Mouse (Mus musculus): ENCODE results near the gene Isyna1. TPM values are rescaled to one million over a fixed set of nuclear protein-coding genes. Genes with fewer than 3 reads are reported as not detected.
A peak's percentile ranks its signal among the peaks of the same experiment; 100 is the strongest.

The Isyna1 gene
- polyA plus RNA-seq, 1 experiment: not detected

GRCm38 (mm10) chr8:70606780-70607602 is 12.8 kb downstream of the Isyna1 start:
- Histone ChIP-seq H3K4me1 (ENCODE audit: control insufficient read depth, insufficient read depth, low read length) (peaks cover 79% of the 10 kb centered on the region), H3K27ac (ENCODE audit: insufficient read depth, low read depth, low read length) (peak overlapping the region; percentile 85; the same call in 1 of the 2 replicates), H3K4me3 (ENCODE audit: insufficient read depth, low read depth, low read length) (peak overlapping the region; percentile 87)
- TF ChIP-seq CTCF (IDR thresholded peaks at IDR 0.05; ENCODE audit: insufficient read depth, low read depth, low read length): peak; percentile 29; the same call in 1 of the 2 replicates
- no peak for TF ChIP-seq POLR2A (IDR thresholded peaks at IDR 0.05; ENCODE audit: insufficient read depth, low read depth, low read length)
- 60% methylated on average over 18 of the region's 18 CpGs for WGBS

- TF ChIP-seq POLR2A (IDR thresholded peaks at IDR 0.05; ENCODE audit: insufficient read depth, low read depth, low read length) (no peak), CTCF (IDR thresholded peaks at IDR 0.05; ENCODE audit: insufficient read depth, low read depth, low read length) (no peak)
- peak overlapping the region; percentile 85 for H3K27ac ChIP-seq (ENCODE audit: insufficient read depth, low read depth, low read length)
- WGBS: 17% methylated on average over 6 of the region's 6 CpGs
- H3K4me1 ChIP-seq (ENCODE audit: control insufficient read depth, insufficient read depth, low read length): peaks cover 73% of the 10 kb centered on the region
- H3K4me3 ChIP-seq (ENCODE audit: insufficient read depth, low read depth, low read length): peak overlapping the region; percentile 87
These were observed 13.4 kb downstream of the Isyna1 start for GRCm38 (mm10) chr8:70607603-70607897.

- Histone ChIP-seq H3K4me3 (ENCODE audit: insufficient read depth, low read depth, low read length) (peak overlapping the region; percentile 87), H3K4me1 (ENCODE audit: control insufficient read depth, insufficient read depth, low read length) (peaks cover 72% of the 10 kb centered on the region), H3K27ac (ENCODE audit: insufficient read depth, low read depth, low read length) (peak overlapping the region; percentile 85)
- WGBS: under 1% methylated on average over 84 of the region's 84 CpGs
- TF ChIP-seq POLR2A (IDR thresholded peaks at IDR 0.05; ENCODE audit: insufficient read depth, low read depth, low read length) (peak; percentile 95; the same call in 1 of the 2 replicates), CTCF (IDR thresholded peaks at IDR 0.05; ENCODE audit: insufficient read depth, low read depth, low read length) (no peak)
These were observed 13.9 kb downstream of the Isyna1 start for GRCm38 (mm10) chr8:70607898-70608748.

- 5% methylated on average over 26 of the region's 26 CpGs for WGBS
- Histone ChIP-seq H3K4me3 (ENCODE audit: insufficient read depth, low read depth, low read length) (peak within 1 kb of the TSS; percentile 87), H3K4me1 (ENCODE audit: control insufficient read depth, insufficient read depth, low read length) (peaks cover 72% of the 10 kb centered on the region), H3K27ac (ENCODE audit: insufficient read depth, low read depth, low read length) (peak within 1 kb of the TSS; percentile 93)
- no peak for TF ChIP-seq CTCF (IDR thresholded peaks at IDR 0.05; ENCODE audit: insufficient read depth, low read depth, low read length)
- TF ChIP-seq POLR2A (IDR thresholded peaks at IDR 0.05; ENCODE audit: insufficient read depth, low read depth, low read length): no peak
These were observed 14.7 kb downstream of the Isyna1 start, which contains the start of gene Ssbp4 for GRCm38 (mm10) chr8:70608749-70609367. TSS of gene Ssbp4 (minus strand) at chr8:70608872.

GRCm38 (mm10) chr8:70609368-70609848 is 15.2 kb downstream of the Isyna1 start:
- Histone ChIP-seq H3K4me3 (ENCODE audit: insufficient read depth, low read depth, low read length) (peak overlapping the region; percentile 44), H3K4me1 (ENCODE audit: control insufficient read depth, insufficient read depth, low read length) (peaks cover 67% of the 10 kb centered on the region), H3K27ac (ENCODE audit: insufficient read depth, low read depth, low read length) (peak overlapping the region; percentile 93)
- under 1% methylated on average over 36 of the region's 39 CpGs for WGBS
- no peak for TF ChIP-seq CTCF (IDR thresholded peaks at IDR 0.05; ENCODE audit: insufficient read depth, low read depth, low read length)
- TF ChIP-seq POLR2A (IDR thresholded peaks at IDR 0.05; ENCODE audit: insufficient read depth, low read depth, low read length): no peak

GRCm38 (mm10) chr8:70609849-70610795 is 15.9 kb downstream of the Isyna1 start:
- TF ChIP-seq CTCF (IDR thresholded peaks at IDR 0.05; ENCODE audit: insufficient read depth, low read depth, low read length) (no peak), POLR2A (IDR thresholded peaks at IDR 0.05; ENCODE audit: insufficient read depth, low read depth, low read length) (0 out of 2 replicates have a peak, but pooled peaks have one; percentile 17)
- under 1% methylated on average over 44 of the region's 45 CpGs for WGBS
- peaks cover 60% of the 10 kb centered on the region for H3K4me1 ChIP-seq (ENCODE audit: control insufficient read depth, insufficient read depth, low read length)
- peak overlapping the region; percentile 44 for H3K4me3 ChIP-seq (ENCODE audit: insufficient read depth, low read depth, low read length)
- H3K27ac ChIP-seq (ENCODE audit: insufficient read depth, low read depth, low read length): peak overlapping the region; percentile 93

GRCm38 (mm10) chr8:70610796-70611771 is 16.9 kb downstream of the Isyna1 start:
- TF ChIP-seq CTCF (IDR thresholded peaks at IDR 0.05; ENCODE audit: insufficient read depth, low read depth, low read length) (peak; percentile 82), POLR2A (IDR thresholded peaks at IDR 0.05; ENCODE audit: insufficient read depth, low read depth, low read length) (no peak)
- H3K27ac ChIP-seq (ENCODE audit: insufficient read depth, low read depth, low read length): peak overlapping the region; percentile 76
- H3K4me1 ChIP-seq (ENCODE audit: control insufficient read depth, insufficient read depth, low read length): peaks cover 52% of the 10 kb centered on the region
- H3K4me3 ChIP-seq (ENCODE audit: insufficient read depth, low read depth, low read length): peak overlapping the region; percentile 36
- 1% methylated on average over 54 of the region's 54 CpGs for WGBS

Data from olfactory bulb, adult 2 months (tissue).